Mouse (Mus musculus): ENCODE measurements around the gene Egfl7.

The Egfl7 gene

DNA sequence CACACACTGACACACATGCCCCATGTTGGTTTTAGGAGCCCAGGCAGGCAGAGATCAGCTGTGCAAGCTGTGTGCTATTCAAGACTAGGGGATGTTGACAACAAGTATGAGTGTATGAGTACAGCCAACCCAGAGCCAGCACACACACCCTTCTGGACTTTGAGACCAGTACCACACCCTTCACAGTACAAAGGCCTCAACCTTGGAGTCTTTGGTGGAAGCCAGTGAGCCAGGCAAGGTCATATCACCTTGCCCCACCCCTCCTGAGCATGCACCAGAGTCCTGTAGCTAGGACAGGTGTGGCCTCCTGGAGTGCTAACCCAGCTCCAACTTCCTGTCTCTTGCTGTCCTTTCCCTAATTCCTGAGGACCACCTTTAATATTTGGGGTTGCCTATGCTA, 31.2 kb downstream of the Egfl7 start:
- DNase-seq (ENCODE audit: low spot score in 2 of 2), result no peak

DNA sequence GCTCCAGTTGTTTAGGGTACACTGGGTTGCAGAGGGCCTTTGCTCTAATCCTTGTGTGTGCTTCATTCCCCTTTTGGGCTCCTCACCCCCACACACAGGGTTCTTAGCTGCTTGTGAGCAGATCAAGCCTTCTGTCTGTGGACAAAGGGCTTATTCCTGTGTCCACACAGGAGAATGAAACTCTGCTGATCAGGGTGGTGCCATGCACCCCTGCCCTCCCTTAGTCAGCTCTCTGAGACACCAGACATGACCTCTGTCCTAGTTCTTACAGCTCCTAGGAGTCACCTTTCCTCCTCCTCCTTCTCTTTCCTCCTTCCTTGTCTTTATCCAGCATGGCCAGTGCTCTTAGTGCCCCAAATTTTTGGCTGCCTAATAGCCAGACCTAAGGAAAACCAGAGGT, 32.1 kb downstream of the Egfl7 start:
- no peak for DNase-seq (ENCODE audit: low spot score in 2 of 2)

DNA sequence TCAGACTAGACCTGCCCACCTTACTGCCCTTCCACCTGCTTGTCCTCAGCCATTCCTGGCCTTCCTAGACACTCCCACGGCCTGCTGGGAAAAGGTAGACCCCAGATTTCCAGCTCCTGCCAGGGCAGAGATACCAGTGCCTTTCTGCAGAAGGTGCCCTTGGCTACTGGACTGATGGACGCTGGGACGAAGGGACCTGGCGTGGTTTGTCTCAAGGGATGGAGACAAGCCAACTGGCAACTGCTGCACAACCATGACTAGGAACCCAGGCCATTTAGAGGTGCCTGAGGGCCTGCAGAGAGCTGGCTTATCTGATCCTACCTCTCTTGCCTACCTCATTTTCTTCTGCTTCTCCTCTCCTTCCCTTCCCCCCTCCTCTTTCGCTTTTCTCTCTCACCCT, 35.1 kb downstream of the Egfl7 start:
- DNase-seq (ENCODE audit: low spot score in 2 of 2), result no peak

DNA sequence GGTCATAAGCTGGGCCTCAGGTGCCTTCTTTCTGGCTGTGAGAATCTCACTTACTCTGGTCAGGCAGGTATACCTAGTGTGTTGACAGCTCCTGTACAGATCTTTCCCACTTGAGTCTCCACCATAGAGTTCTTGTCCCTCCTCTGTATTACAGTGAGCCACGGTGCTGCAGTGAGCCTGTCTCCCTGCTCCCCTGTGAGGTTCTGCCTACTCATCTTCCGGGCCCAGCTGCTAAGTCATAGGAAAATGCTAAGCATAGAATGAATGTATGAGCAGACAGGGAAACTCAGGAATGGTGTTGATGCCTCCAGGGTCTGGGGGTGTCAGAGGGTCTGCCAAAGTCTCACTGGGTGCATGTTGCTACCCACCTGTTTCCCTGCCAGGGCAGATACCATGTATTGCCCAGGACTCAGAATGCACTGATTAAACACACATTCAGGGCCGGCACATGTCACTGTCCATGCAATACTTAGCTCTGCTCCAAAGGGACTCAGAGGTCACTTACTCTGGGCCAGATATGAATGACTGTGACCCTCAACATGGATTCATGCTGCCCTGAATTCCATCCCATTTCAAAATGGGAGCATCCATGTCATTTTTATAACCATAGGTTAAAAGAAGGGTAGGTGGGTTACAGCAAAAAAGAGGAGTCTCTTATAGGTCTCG, 35.8 kb downstream of the Egfl7 start:
- no peak for DNase-seq (ENCODE audit: low spot score in 2 of 2)

DNA sequence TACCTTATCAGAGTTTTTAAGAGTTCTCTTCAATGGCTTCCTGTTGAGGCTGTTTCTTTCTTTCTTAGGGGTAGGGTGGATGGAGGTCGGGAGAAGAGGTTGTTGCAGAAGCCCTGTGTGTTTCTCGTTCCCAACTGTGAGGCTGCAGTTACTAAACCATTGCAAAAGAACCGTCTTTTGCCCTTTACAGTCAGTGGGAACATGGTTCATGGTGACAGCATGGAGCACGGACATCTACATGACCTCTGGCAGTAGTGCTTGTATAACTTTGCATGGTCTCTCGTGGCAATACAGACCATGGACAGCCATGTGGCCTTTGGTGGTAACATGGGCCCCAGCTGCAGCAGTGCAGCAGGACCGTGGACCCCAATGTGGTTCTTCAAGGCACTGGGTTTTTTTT, 37.5 kb downstream of the Egfl7 start:
- DNase-seq (ENCODE audit: low spot score in 2 of 2), result no peak

DNA sequence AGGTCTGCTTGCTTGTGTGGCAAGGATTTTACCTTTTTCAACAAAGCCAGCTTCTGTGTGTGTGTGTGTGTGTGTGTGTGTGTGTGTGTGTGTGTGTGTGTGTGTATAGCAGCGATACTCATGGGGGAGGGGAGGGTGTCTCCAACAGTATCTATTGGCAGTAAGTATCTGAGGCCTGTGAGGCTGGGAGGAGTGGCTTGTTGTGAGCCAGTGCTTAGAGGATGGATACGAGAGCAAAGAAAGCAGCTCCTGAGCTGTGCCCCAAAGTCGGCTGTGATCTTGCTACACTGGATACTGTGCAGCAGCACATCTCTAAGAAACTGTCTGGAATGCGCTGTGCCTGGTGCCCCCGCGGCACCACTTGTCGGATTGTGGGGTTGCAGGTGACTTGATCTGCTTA, 38.1 kb downstream of the Egfl7 start:
- no peak for DNase-seq (ENCODE audit: low spot score in 2 of 2)

DNA sequence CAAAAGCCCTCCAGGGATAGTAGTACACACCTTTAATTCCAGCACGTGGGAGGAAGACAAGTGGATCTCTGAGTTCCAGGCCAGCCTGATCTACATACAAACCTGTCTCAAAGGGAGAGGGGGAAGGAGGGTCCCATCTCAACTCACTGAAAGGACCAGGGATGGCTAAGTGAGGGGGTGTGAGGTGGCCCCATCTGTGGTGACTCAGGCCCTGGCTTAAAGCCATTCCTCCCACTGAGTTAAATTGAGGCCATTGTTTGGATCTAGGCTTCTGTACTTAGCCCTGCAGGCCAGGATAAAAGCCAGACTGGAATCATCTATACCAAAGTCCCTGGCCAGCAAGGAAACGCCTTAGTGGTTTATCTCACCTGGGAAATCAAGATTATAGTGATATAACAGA, 41.4 kb downstream of the Egfl7 start:
- no peak for DNase-seq (ENCODE audit: low spot score in 2 of 2)

DNA sequence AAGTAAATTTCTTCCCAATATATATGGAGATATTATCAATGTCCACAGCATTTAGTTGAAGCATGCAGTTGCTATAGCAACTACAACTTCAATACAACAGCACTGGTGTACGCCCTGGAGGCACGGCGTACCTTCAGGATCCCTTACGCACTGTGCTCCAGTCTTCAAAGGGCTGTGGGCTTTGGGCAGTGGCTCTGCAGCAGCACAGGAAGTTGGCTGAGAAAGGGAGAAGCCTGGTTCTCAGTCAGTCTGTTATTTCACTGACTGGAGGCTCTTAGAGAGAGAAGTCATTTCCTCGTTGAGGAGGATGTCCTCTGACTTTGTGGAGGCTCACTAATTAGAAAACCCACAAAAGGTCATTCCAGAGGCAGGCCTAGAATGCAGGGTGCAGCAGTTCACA, 43.2 kb downstream of the Egfl7 start:
- DNase-seq (ENCODE audit: low spot score in 2 of 2), result no peak

DNA sequence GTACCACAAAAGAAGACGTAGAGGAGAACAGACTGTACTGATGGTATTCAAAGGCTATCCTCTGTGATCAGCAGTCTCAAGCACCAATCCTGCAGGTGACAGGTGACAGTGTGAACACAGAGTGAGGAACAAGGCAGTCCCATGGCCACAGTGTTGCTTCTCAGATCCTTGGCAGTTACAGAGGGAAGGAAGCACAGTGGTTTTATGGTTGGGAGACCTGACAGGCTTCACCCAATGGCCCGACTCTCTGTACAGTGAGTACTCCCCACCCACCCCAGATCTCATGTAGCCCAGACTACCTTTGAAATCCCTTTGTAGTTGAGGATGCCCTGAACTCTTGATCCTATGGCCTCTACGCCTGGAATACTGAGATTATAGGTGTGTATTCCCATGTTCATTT, 45.6 kb downstream of the Egfl7 start:
- DNase-seq (ENCODE audit: low spot score in 2 of 2), result no peak

DNA sequence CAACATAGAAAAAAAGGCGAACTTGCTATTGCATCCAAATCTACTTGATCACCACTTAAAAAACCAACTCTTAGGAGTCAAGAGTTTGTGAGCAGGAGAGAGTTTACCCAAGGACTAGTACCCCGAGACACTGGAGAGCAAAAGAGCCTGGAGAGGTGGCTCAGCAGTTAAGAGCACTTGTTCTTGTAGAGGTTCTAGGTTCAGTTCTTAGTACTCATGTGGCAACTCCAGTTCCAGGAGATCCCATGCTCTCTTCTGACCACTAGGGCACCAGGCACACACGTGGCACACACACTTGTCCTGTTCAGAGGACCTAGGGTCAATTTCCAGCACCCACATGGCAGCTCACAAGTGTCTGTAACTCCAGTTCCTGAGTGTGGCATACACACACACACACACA, 46.3 kb downstream of the Egfl7 start:
- DNase-seq (ENCODE audit: low spot score in 2 of 2), result no peak

DNA sequence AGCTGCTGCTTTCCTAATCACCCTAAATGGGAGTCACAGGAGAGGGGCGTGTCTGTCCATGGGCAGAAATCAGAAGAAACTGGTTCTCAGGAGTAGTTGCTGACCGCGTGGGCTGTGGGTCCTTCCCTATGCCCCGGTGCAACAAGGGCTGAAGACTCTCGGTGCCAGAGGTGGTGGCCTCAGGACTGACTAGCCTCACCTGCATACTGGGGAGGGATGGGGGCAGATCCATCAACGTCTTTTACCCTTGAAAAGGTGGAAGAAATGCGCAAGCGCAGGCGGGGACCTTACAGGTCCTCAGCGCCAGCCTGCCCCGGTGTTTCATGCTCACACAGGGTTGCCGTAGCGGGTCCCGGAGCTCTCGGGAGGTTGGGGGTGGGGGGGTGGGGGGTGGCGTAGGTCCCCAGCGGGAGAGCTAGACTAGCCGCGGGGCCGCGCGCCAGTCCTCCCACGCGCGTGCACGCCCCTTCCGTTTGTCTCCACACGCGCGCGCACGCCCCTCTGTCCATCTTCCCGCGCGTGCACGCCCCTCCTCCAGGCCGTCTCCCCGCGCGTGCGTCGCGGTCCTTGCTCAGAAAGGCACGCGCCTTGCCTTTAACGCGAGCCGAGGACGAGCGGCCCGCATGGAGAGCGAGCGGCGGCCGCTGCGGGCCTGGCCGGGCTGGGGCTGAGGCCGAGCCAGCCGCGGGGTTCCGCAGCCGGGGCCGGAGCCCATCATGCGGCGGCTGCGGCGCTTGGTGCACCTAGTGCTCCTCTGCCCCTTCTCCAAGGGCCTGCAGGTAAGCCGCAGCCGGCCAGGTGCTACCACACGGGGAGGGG, 48.3 kb downstream of the Egfl7 start, which contains the start of gene Fam69b:
Gene Fam69b (plus strand): TSS at position 537 of the 819 bp plus-strand sequence.
- peak in 1 of 2 experiments; percentile 27 for DNase-seq (ENCODE audit: low spot score in 2 of 2)

DNA sequence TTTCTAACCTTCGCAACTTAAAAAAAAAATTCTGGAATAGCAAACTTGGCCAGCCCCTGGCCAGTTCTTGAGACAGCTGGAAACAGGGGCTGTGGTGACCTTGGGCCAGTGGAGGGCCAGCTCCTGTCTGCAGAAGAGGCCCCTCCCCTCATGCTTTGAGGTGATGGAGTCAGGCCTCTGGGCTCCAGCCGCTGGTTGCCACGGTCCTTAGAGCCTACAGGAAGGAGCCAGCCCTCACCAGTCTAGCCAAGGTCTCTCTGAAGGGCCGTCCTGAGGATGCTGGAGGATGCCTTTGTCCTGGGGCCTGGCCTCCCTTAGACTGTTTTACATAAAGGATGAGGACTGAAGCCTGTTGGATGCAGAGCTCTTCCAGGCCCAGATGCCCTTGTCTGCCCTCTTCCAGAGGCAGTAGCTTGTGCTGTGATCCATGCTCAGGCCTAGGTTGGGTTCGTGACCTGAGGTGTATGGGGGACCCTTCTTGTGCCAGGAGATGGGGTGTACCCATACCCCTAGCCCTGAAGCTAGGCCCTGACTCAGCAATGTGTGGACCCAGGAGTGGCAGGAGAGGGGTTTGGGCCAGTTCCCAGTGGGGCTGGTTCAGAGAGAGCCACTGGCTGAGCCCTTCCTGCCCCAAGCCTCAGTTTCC, 49.1 kb downstream of the Egfl7 start:
- no peak for DNase-seq (ENCODE audit: low spot score in 2 of 2)

DNA sequence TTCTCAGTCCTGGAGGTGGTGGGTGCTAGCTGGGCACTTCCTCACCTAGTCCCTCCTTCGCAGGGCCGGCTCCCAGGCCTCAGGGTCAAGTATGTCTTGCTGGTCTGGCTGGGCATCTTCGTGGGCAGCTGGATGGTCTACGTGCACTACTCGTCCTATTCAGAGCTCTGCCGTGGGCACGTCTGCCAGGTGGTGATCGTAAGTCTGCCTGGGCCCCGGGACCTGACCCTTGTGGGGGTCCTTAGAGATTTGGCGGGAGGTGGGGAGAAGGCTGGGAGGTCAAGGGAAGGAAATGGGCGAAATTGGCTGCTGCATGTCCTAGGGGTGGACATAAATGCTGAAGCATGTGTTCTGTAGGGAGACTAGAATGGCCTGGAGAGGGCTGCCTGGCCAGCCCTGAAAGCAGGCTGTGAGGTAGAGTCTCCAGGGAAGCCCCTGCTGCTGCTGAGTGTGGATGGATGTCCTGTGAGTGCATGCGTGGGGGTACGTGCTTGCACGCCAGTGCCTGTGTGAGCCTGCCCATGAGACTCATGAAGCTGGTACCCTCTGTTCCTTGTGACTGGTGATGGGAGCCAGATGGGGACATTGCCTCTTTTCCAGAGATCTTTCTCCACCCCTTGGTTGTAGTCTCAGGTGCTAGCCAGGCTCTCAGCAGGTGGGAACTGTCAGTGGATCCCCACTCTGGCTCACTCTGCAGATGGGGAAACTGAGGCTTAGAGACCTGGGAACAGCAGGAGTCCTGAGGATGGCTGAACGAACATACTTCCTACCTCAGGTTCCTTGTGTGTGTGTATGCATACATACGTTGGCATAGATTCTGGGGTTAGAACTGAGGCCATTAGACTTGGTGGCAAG, 53.0 kb downstream of the Egfl7 start:
- DNase-seq (ENCODE audit: low spot score in 2 of 2), result no peak

DNA sequence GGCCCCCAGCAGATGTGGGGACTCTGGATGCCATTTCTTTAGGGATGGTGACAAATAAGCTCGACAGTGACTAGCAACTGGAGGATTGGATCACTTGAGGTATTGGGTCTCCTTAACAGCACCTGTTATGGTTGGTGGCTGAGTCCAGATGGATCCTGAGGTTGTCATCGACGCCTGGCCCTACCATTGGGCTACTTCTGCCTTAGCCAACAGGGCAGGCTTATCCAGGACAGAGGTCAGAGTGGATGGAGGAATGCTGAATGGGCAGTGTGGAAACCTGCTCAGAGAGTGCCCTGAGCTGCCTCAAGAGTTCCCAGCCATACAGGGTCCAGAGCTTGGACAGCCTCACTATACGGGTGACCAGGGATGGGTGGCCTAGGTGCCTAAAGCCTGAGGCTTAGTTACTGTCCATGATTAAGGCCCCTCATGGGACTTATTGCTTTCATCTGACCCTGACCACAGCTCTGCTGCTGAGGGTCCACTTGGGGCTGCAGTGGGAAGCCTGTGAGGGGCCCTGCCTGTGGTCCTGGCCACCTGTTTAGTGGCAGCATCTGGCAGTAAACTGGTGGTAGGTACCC, 54.2 kb downstream of the Egfl7 start:
- DNase-seq (ENCODE audit: low spot score in 2 of 2), result peak in 1 of 2 experiments; percentile 58

DNA sequence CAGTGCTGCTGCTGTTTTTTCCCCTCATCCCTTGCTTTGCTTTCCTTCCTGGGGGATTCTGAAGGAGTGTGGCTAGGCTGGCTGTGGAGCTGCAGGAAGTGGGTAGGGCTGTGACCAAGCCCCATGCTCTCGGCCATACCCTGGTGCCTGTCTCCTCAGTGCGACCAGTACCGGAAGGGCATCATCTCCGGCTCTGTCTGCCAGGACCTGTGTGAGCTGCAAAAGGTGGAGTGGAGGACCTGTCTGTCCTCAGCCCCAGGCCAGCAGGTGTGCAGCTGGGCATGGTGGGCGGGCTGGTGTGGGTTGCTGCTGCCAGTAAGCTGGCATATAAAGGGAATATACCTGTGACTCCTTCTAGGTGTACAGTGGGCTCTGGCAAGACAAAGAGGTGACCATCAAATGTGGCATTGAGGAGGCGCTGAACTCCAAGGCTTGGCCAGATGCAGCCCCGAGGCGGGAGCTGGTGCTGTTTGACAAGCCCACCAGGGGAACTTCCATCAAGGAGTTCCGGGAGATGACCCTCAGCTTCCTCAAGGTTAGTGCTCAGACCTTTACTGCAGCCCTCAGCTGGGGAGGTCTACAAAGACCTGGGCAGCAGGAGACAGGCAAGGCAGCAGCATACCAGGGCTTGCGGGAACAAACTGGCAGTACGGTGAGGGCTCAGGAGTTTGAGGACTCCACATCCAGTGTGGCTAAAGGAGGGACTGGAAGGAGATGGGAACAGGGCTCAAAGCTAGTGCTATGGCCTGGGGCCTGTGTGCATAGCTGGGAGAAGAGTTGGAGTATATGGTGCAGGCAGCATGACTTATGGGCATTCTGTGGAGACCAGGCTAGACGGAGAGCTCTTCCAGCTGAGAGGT, 55.0 kb downstream of the Egfl7 start:
- peak in 1 of 2 experiments; percentile 65 for DNase-seq (ENCODE audit: low spot score in 2 of 2)

DNA sequence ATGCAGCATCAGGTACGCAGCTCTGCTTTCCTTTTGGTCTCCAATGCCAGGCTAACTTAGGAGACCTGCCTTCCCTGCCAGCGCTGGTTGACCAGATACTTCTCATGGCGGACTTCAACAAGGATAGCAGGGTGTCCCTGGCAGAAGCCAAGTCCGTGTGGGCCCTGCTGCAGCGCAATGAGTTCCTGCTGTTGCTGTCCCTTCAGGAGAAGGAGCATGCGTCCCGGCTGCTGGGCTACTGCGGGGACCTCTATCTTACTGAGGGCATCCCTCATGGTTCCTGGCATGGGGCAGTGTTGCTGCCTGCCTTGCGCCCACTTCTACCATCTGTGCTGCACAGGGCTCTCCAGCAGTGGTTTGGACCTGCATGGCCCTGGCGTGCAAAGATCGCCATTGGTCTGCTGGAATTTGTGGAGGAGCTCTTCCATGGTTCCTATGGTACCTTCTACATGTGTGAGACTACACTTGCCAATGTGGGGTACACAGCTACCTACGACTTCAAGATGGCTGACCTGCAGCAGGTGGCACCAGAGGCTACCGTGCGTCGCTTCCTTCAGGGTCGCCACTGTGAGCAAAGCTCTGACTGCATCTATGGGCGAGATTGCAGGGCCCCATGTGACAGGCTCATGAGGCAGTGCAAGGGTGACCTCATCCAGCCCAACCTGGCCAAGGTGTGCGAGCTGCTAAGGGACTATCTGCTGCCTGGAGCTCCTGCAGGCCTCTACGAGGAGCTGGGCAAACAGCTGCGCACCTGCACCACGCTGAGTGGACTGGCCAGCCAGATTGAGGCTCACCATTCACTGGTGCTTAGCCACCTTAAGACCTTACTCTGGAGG, 55.9 kb downstream of the Egfl7 start:
- DNase-seq (ENCODE audit: low spot score in 2 of 2), result no peak

DNA sequence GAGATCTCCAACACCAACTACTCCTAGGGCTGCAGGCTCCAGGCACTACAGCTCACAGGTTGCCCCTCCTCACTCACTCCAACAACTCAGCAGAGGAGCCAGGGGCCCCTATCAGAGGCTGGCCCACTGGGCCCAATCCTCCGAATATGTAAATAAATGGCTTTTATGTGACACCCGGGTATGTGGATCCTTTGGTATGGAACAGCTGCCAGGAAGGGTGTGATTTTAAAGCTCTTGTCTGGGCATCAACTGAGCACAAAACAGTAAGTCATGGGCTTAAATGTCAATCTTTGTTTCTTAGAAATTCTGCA, 56.5 kb downstream of the Egfl7 start:
- DNase-seq (ENCODE audit: low spot score in 2 of 2), result no peak

DNA sequence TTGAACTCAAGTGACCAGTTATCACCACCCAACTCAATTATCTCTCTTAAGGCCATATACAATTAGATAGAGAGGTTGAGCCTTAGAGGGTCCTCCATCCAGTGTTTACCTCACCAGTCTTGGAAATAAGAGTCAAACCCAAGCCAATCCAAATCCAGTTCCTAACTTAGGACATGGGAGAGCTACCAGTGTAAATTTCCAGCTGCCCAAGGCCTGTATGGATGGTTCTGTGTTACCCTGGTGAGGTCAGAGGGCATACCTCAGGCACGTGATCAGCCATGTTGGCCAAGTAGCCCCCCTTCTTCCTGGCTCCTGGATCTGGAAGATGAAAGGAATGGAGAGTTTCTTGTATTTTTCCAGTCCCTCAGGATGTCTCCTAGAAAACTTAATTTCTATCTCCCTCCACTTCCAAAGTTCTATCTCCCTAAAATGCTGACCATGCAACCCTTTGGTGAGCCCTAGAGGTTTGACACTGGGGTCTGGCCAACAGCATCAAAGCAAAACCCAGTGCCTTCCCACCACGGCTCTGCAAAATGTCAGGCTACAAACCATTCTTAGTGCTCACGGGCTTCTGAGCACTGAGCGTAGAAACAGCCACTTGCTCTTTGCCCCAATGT, 57.6 kb downstream of the Egfl7 start:
- DNase-seq (ENCODE audit: low spot score in 2 of 2), result no peak

DNA sequence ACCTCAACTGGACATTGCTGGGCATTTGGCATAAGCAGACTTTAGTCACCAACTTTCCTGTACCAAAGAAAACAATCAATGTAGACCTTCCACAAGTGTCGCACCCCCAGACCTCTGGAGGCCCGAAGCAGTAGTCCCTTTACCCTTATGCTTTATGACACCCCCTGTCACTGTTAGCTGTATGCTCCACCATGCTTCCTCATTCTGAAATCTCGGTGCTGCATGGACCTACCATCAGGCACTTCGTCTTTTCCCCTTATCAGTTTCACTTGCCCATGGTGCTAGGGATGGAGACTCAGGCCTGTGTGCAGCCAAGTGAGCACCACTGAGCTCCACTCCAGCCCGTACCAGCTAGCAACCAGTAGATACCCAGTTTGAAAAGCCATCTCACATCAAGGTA, 58.2 kb downstream of the Egfl7 start:
- DNase-seq (ENCODE audit: low spot score in 2 of 2), result peak in 1 of 2 experiments; percentile 55
